Mouse (Mus musculus) MEL (cell line): ENCODE measurements around the gene Anp32e. TPM values are rescaled to one million over a fixed set of nuclear protein-coding genes. Genes with fewer than 3 reads are reported as not detected.
A peak's percentile ranks its signal among the peaks of the same experiment; 100 is the strongest.
"Not testable (repeated sequence)": the region's sequence is repeated elsewhere in the genome, so short reads cannot be mapped to it uniquely, and the experiment has no call there.

Source experiments
- DNase-seq: peaks from one replicate; pipeline ENCODE4 v3.0.0; 2011; ENCODE audit warnings: low read depth, low spot score
- H3K27ac ChIP-seq: 2 replicates; pipeline ENCODE4 v1.5.1; 2012; ENCODE audit warnings: low read depth, mild to moderate bottlenecking, control low read depth, low read length, moderate library complexity; ENCODE audit not compliant: control insufficient read depth
- H3K27me3 ChIP-seq, 2 experiments: fragments of 150-350 bp in 1 of 2; sonication (generic) in 1 of 2; 2 replicates each; pipeline ENCODE4 v1.6.1; 2012; ENCODE audit warnings: low read length in 2 of 2, mild to moderate bottlenecking in 2 of 2, improper control_type of control experiment in 1 of 2, moderate library complexity in 1 of 2; ENCODE audit not compliant: insufficient read depth in 2 of 2, control insufficient read depth in 1 of 2
- H3K36me3 ChIP-seq, 2 experiments: 2 replicates each; pipeline ENCODE4 v1.6.1; 2012 to 2014; ENCODE audit warnings: low read length in 2 of 2, improper control_type of control experiment in 1 of 2, inconsistent platforms in 1 of 2, mild to moderate bottlenecking in 1 of 2; ENCODE audit not compliant: insufficient read depth in 2 of 2, control insufficient read depth in 1 of 2
- H3K4me1 ChIP-seq, 2 experiments: fragments of 150-350 bp in 1 of 2; sonication (generic) in 1 of 2; 2 replicates each; pipeline ENCODE4 v1.6.1; 2012; ENCODE audit warnings: low read length in 2 of 2, improper control_type of control experiment in 1 of 2, mild to moderate bottlenecking in 1 of 2; ENCODE audit not compliant: insufficient read depth in 2 of 2, control insufficient read depth in 1 of 2
- H3K4me3 ChIP-seq, 2 experiments: fragments of 150-350 bp in 1 of 2; sonication (generic) in 1 of 2; 2 replicates each; pipeline ENCODE4 v1.5.1; 2012; ENCODE audit warnings: low read depth in 2 of 2, low read length in 2 of 2, mild to moderate bottlenecking in 2 of 2, moderate library complexity in 2 of 2, control low read depth in 1 of 2, improper control_type of control experiment in 1 of 2; ENCODE audit not compliant: control insufficient read depth in 1 of 2, insufficient read depth in 1 of 2
- H3K79me2 ChIP-seq: 2 replicates; pipeline ENCODE4 v1.6.1; 2012; ENCODE audit warnings: mild to moderate bottlenecking, low read length, moderate library complexity; ENCODE audit not compliant: control insufficient read depth, poor library complexity, insufficient read depth
- H3K9ac ChIP-seq: 2 replicates; pipeline ENCODE4 v1.6.1; 2012; ENCODE audit warnings: low read depth, mild to moderate bottlenecking, control low read depth, low read length, moderate library complexity; ENCODE audit not compliant: control insufficient read depth, poor library complexity, severe bottlenecking
- H3K9me3 ChIP-seq: fragments of 150-350 bp; sonication (generic); replicated peaks from 2 replicates; pipeline ENCODE4 v1.6.1; 2012; ENCODE audit warnings: mild to moderate bottlenecking, low read length, improper control_type of control experiment, moderate library complexity; ENCODE audit not compliant: insufficient read depth
- BHLHE40 ChIP-seq: IDR thresholded peaks from 2 replicates; pipeline ENCODE4 v1.6.1; 2012; ENCODE audit warnings: low read depth, mild to moderate bottlenecking, inconsistent platforms, low read length, improper control_type of control experiment, borderline replicate concordance
- CTCF ChIP-seq, 3 experiments: IDR thresholded peaks in 2 of 3; conservative IDR thresholded peaks in 1 of 3; 2 replicates each; pipeline ENCODE4 v1.5.1; 2011 to 2012; ENCODE audit warnings: low read length in 3 of 3, low read depth in 2 of 3, mild to moderate bottlenecking in 2 of 3, improper control_type of control experiment in 1 of 3, inconsistent platforms in 1 of 3, mixed read lengths in 1 of 3, moderate library complexity in 1 of 3; ENCODE audit not compliant: control insufficient read depth in 1 of 3, insufficient read depth in 1 of 3, poor library complexity in 1 of 3, severe bottlenecking in 1 of 3
- E2F4 ChIP-seq: IDR thresholded peaks from 2 replicates; pipeline ENCODE4 v1.6.1; 2011; ENCODE audit warnings: low read depth, low read length, improper control_type of control experiment, borderline replicate concordance
- GATA1 ChIP-seq: IDR thresholded peaks from 2 replicates; pipeline ENCODE4 v1.6.1; 2011; ENCODE audit warnings: low read depth, low read length, improper control_type of control experiment
- JUND ChIP-seq: IDR thresholded peaks from 2 replicates; pipeline ENCODE4 v1.6.1; 2011; ENCODE audit warnings: low read depth, mild to moderate bottlenecking, improper control_type of control experiment, low read length
- MAFK ChIP-seq: IDR thresholded peaks from 2 replicates; pipeline ENCODE4 v1.6.1; 2011; ENCODE audit warnings: low read depth, mild to moderate bottlenecking, low read length, improper control_type of control experiment, borderline replicate concordance
- MXI1 ChIP-seq: IDR thresholded peaks from 2 replicates; pipeline ENCODE4 v1.6.1; 2011; ENCODE audit warnings: mild to moderate bottlenecking, low read depth, low read length, improper control_type of control experiment
- NRF1 ChIP-seq: IDR thresholded peaks from 2 replicates; pipeline ENCODE4 v1.6.1; 2014; ENCODE audit warnings: low read depth, mild to moderate bottlenecking, inconsistent platforms, low read length, improper control_type of control experiment, moderate library complexity; ENCODE audit not compliant: poor library complexity, insufficient read depth, severe bottlenecking
- RAD21 ChIP-seq: IDR thresholded peaks from 2 replicates; pipeline ENCODE4 v1.6.1; 2011; ENCODE audit warnings: mild to moderate bottlenecking, low read depth, low read length, improper control_type of control experiment
- RCOR1 ChIP-seq: IDR thresholded peaks from 2 replicates; pipeline ENCODE4 v1.6.1; 2012; ENCODE audit warnings: low read depth, mild to moderate bottlenecking, inconsistent platforms, low read length, improper control_type of control experiment
- SIN3A ChIP-seq: IDR thresholded peaks from 2 replicates; pipeline ENCODE4 v1.6.1; 2012; ENCODE audit warnings: low read length, improper control_type of control experiment, inconsistent platforms
- TAL1 ChIP-seq: IDR thresholded peaks from 2 replicates; pipeline ENCODE4 v1.6.1; 2012; ENCODE audit warnings: mild to moderate bottlenecking, inconsistent platforms, low read length, moderate library complexity, mixed read lengths
- UBTF ChIP-seq: IDR thresholded peaks from 2 replicates; pipeline ENCODE4 v1.6.1; 2012; ENCODE audit warnings: low read depth, mild to moderate bottlenecking, inconsistent platforms, low read length, improper control_type of control experiment, moderate library complexity, borderline replicate concordance; ENCODE audit not compliant: insufficient read depth
- USF1 ChIP-seq: IDR thresholded peaks from 2 replicates; pipeline ENCODE4 v1.6.1; 2014; ENCODE audit warnings: low read depth, mild to moderate bottlenecking, inconsistent platforms, low read length, improper control_type of control experiment, moderate library complexity
- USF2 ChIP-seq, 2 experiments: IDR thresholded peaks; 2 replicates each; pipeline ENCODE4 v1.6.1; 2011 to 2012; ENCODE audit warnings: improper control_type of control experiment in 2 of 2, low read length in 2 of 2, borderline replicate concordance in 1 of 2, inconsistent platforms in 1 of 2, low read depth in 1 of 2, mild to moderate bottlenecking in 1 of 2; ENCODE audit not compliant: insufficient read depth in 1 of 2
- ZKSCAN1 ChIP-seq: IDR thresholded peaks from 2 replicates; pipeline ENCODE4 v1.6.1; 2012; ENCODE audit warnings: low read depth, mild to moderate bottlenecking, inconsistent platforms, low read length, improper control_type of control experiment, moderate library complexity
- ZMIZ1 ChIP-seq: IDR thresholded peaks from 2 replicates; pipeline ENCODE4 v1.6.1; 2012; ENCODE audit warnings: low read depth, mild to moderate bottlenecking, inconsistent platforms, low read length, improper control_type of control experiment, moderate library complexity
- ZNF384 ChIP-seq: IDR thresholded peaks from 2 replicates; pipeline ENCODE4 v1.6.1; 2012; ENCODE audit warnings: low read depth, mild to moderate bottlenecking, inconsistent platforms, low read length, improper control_type of control experiment
- polyA plus RNA-seq, 2 experiments: library from polyadenylated mRNA; stranded (reverse) in 1 of 2; unstranded in 1 of 2; fragments of >175 nt in 1 of 2; fragments of >200 nt in 1 of 2; gene quantifications; 2 replicates each; pipeline versions ENCODE4 v1.2.1 to v1.2.4; 2012; ENCODE audit warnings: low replicate concordance in 2 of 2, low read depth in 1 of 2; ENCODE audit not compliant: insufficient read length in 2 of 2, insufficient read depth in 1 of 2, missing spikeins in 1 of 2
- total RNA-seq: library from RNA; depleted of rRNA; stranded (reverse); fragments of 300-350 nt; gene quantifications from 2 replicates; pipeline ENCODE4 v1.2.3, GENCODE M21; 2012

The Anp32e gene
- total and polyA plus RNA-seq, 3 experiments, result 159 to 748 (median 412) TPM

DNA sequence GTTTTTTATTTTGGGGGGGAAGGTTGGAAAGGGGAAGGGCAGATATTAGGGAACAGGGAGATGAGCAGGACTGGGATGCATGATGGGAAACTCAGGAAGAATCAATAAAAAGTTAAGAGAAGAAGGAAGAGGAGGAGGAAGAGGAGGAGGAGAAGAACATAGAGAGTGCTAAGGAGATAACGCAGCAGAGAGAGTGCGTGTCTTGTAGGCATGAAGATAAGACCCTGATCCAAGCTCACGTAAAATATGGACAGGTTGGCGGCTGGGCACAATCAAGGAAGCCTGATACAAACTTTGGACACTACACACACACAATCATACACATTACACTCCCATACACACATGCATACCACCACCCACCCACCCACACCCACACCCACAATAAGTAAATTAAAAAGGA is 14.3 kb upstream of the Anp32e start (continued):
- TF ChIP-seq USF1 (no peak), BHLHE40 (no peak), RAD21 (no peak), USF2 (IDR thresholded peaks at IDR 0.05; ENCODE audit: borderline replicate concordance in 1 of 2, insufficient read depth in 1 of 2, low read depth in 1 of 2, low read length in 2 of 2) (no peak), ZKSCAN1 (no peak), CTCF (IDR thresholded peaks at IDR 0.05 in 2 of 3, conservative IDR thresholded peaks at IDR 0.05 in 1 of 3; ENCODE audit: control insufficient read depth in 1 of 3, insufficient read depth in 1 of 3, low read depth in 2 of 3, low read length in 3 of 3, poor library complexity in 1 of 3, severe bottlenecking in 1 of 3) (no peak), JUND (no peak), SIN3A (0 out of 2 replicates have a peak, but pooled peaks have one; percentile 24), E2F4 (no peak), ZNF384 (no peak), RCOR1 (0 out of 2 replicates have a peak, but pooled peaks have one; percentile 14)

DNA sequence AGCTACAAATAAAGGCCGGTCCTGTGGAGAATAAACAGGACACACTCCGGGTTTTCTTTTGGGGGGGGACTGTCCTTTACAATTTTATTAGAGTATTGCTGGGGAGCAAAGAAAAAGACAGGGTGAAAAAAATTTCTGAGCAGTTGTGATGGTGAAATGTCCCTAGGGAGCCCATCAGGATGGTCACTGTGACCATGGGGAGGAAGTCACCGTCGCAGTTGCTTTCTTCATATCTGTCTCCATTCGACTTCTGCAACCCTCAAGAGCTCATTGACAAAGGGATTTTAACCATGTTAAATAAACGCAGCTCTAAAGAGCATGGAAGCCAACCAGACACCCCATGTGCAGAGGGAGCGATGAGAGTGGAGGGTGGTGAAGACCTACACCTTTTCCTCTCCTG is 12.3 kb upstream of the Anp32e start:
- no peak overlapping the region for H3K27ac ChIP-seq
- H3K79me2 ChIP-seq, result no peaks in the 10 kb centered on the region
- no peak for TF ChIP-seq ZMIZ1
- no peak for TF ChIP-seq MAFK
- no peak for TF ChIP-seq BHLHE40
- no peak for TF ChIP-seq NRF1
- no peak for TF ChIP-seq UBTF
- TF ChIP-seq JUND, result no peak
- no peak for TF ChIP-seq TAL1
- TF ChIP-seq MXI1, result no peak
- H3K4me3 ChIP-seq, result no peak overlapping the region
- H3K9me3 ChIP-seq, result no peaks in the 10 kb centered on the region
- H3K36me3 ChIP-seq, result 0 out of 4 replicates have a peak, but pooled peaks cover 0 to 2% of the 10 kb centered on the region in 2 experiments
- H3K4me1 ChIP-seq, result peaks cover 6 to 7% of the 10 kb centered on the region in 2 experiments; a peak in 3 of 4 replicates
- no peaks in the 10 kb centered on the region; a peak in 1 of 4 replicates for H3K27me3 ChIP-seq
- H3K9ac ChIP-seq, result no peak overlapping the region
- no peak for DNase-seq

DNA sequence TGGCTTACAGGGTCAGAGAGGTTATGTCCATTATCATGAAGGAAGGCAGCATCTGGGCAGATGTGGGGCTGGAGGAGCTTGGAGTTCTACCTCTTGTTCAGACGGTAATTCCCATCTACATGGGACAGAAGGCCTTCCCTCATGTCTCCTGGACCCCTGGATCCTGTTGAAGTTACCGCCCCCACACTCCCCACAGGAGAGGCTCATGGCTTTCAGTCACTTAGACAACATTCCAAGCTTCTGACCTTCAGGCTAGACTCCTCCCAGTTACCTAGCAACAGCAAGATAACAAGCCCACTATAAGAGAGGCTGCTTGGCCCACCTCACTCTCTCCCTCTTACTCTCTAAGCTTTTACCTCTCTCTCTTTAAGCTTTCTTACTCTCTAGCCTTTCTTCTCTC is 8.5 kb upstream of the Anp32e start:
- H3K9ac ChIP-seq, H3K79me2 ChIP-seq, DNase-seq, H3K27ac ChIP-seq, H3K4me3 ChIP-seq, H3K27me3 ChIP-seq, H3K9me3 ChIP-seq: not testable (repeated sequence)
- TF ChIP-seq GATA1, result 0 out of 2 replicates have a peak, but pooled peaks have one; percentile 19
- Histone ChIP-seq H3K4me1 (peaks cover 10 to 15% of the 10 kb centered on the region in 2 experiments), H3K36me3 (peaks cover 0 to 19% of the 10 kb centered on the region in 2 experiments; a peak in 2 of 4 replicates)
